Mouse (Mus musculus) G1E (cell line): ENCODE results near the gene Wnk2.

Source experiments
- CTCF ChIP-seq: IDR thresholded peaks from 2 replicates; pipeline ENCODE4 v1.5.1; 2012; ENCODE audit warnings: low read depth, low read length, inconsistent platforms, mixed read lengths
- GATA1 ChIP-seq: IDR thresholded peaks from 2 replicates; pipeline ENCODE4 v1.6.1; 2012; ENCODE audit warnings: borderline replicate concordance, low read length, inconsistent platforms, mixed read lengths
- POLR2AphosphoS5 ChIP-seq: IDR thresholded peaks from 2 replicates; pipeline ENCODE4 v1.6.1; 2012; ENCODE audit warnings: low read depth, low read length, inconsistent platforms; ENCODE audit not compliant: insufficient replicate concordance
- TAL1 ChIP-seq: conservative IDR thresholded peaks from 2 replicates; pipeline ENCODE4 v1.6.1; 2012; ENCODE audit warnings: low read depth, low read length, inconsistent platforms, mixed read lengths

DNA sequence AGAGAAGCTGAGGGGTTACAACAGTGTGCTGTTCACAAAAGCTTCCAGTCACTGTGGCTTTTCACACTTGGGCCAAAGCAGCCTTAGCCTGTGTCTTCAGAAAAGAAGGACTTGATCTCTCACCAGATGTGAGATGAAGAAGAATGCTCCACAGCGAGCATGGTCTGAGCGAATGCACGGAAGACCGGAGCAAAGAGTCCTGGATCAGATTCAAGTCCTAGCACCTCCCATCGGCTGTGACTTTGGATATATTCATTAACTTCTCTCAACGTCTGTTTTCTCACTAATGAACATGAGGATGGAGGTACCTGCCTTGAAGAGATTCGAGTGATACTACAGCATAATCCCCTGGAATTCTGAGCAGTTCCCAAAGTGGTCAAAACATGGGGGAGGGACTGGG is 6.8 kb upstream of the Wnk2 start:
- no peak for TF ChIP-seq CTCF
- no peak for TF ChIP-seq GATA1
- TF ChIP-seq TAL1: no peak
- no peak for TF ChIP-seq POLR2AphosphoS5
